Mouse (Mus musculus) midbrain, embryonic 10.5 days (tissue): ENCODE data around the gene Grik2. TPM values are rescaled to one million over a fixed set of nuclear protein-coding genes. Genes with fewer than 3 reads are reported as not detected.
"Not testable (repeated sequence)": the region's sequence is repeated elsewhere in the genome, so short reads cannot be mapped to it uniquely, and the experiment has no call there.

ENCODE experiments used
- DNase-seq: peaks from one replicate; pipeline ENCODE4 v3.0.0-alpha.2; 2017; ENCODE audit warnings: low spot score
- H3K27ac ChIP-seq: fragments of 300-500 bp; sonication (generic); replicated peaks from 2 replicates; pipeline ENCODE4 v1.5.1; 2016; ENCODE audit warnings: mild to moderate bottlenecking
- H3K27me3 ChIP-seq: fragments of 300-500 bp; sonication (generic); 2 replicates; pipeline ENCODE4 v1.6.1; 2016; ENCODE audit warnings: low read depth, mild to moderate bottlenecking; ENCODE audit not compliant: poor library complexity, severe bottlenecking
- H3K36me3 ChIP-seq: fragments of 300-500 bp; sonication (generic); 2 replicates; pipeline ENCODE4 v1.6.1; 2016; ENCODE audit warnings: mild to moderate bottlenecking, moderate library complexity
- H3K4me1 ChIP-seq: fragments of 300-500 bp; sonication (generic); 2 replicates; pipeline ENCODE4 v1.6.1; 2016
- H3K4me3 ChIP-seq: fragments of 300-500 bp; sonication (generic); 2 replicates; pipeline ENCODE4 v1.5.1; 2016; ENCODE audit warnings: mild to moderate bottlenecking, moderate library complexity
- H3K9me3 ChIP-seq: fragments of 300-500 bp; sonication (generic); replicated peaks from 2 replicates; pipeline ENCODE4 v1.6.1; 2016; ENCODE audit warnings: mild to moderate bottlenecking
- WGBS: fragments of 180-500 bp; shearing (Covaris S2); methylation state at CpG from one replicate; pipeline ENCODE4 v1.1.7; 2016; 5-methylcytosine and 5-hydroxymethylcytosine counted together
- polyA plus RNA-seq: library from polyadenylated mRNA; unstranded; fragments of >200 nt; fragmentation: Nextera tagmentation; extraction: Ambion mirVana; gene quantifications from 2 replicates; pipeline ENCODE4 v1.2.1, GENCODE M21; 2016

Gene Grik2
- polyA plus RNA-seq, 1 experiment from 2014 or later = 6.4 TPM

DNA sequence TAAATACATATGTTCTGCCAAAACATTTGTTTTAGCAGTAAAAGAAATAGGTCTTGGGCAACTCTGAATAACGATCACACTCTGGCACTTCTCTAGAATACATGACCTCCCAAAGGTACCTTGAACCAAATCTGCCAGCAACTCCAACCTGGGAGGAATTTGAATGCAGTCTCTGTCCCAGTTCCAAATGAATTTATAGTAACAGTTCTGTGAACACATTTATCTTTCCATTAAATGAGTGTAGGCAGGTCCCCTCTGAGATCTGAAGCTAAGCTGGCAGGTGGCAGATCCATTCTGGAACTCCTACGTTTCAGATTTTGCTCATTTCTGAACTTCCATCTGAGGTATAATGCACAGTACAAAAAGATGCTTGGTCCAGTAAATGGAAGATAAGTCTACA lies 352.3 kb downstream of the Grik2 start:
- Histone ChIP-seq H3K4me3 (no peak overlapping the region), H3K4me1 (no peaks in the 10 kb centered on the region), H3K27me3 (no peaks in the 10 kb centered on the region), H3K9me3 (no peaks in the 10 kb centered on the region), H3K27ac (no peak overlapping the region), H3K36me3 (no peaks in the 10 kb centered on the region)
- DNase-seq = no peak
- WGBS = 86% methylated on average over 2 of the region's 2 CpGs

DNA sequence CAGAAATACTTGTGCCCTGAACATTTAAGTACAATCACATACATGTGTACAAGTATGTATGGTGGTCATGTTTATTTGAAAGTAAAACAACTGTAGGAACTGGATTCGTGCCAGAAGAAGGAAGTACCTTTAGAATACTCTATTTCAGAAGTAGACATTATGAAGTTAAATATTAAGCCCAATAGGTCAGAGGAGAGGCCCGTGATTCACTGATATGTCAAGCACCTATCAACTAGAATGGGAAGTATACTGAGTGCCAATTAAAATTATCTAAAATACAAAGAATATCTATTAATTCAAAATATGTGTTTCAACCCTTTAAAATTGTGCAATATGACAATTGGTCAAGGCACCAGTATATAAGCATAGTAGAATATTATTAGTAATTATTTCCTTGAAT lies 355.7 kb downstream of the Grik2 start:
- WGBS = 84% methylated on average over 2 of the region's 2 CpGs
- Histone ChIP-seq H3K9me3 (no peaks in the 10 kb centered on the region), H3K27ac (no peak overlapping the region), H3K27me3 (no peaks in the 10 kb centered on the region), H3K36me3 (no peaks in the 10 kb centered on the region), H3K4me3 (no peak overlapping the region), H3K4me1 (no peaks in the 10 kb centered on the region)
- no peak for DNase-seq

DNA sequence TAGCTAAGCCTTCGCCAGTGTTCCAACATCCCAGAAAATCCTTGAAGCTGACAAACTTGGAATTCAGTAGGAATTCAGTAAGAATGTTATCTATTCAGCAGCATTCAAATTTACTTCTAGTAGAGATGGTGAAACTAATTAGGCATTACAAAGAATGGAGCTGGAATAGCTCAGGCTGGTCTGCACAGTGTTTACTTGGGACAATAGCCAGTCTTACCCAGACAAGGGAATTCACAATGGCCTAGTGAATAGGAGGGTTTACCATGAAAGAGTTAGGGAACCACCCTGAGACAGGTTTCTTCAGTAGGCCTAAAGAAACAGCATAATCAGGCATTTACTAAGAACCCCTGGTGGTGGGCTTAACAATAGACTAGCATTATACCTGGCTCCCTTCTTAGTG lies 371.4 kb downstream of the Grik2 start:
- not testable (repeated sequence) for H3K27ac ChIP-seq, H3K9me3 ChIP-seq, H3K4me3 ChIP-seq, DNase-seq, H3K27me3 ChIP-seq, H3K36me3 ChIP-seq, H3K4me1 ChIP-seq
- WGBS = 63% methylated on average over 1 of the region's 1 CpGs

DNA sequence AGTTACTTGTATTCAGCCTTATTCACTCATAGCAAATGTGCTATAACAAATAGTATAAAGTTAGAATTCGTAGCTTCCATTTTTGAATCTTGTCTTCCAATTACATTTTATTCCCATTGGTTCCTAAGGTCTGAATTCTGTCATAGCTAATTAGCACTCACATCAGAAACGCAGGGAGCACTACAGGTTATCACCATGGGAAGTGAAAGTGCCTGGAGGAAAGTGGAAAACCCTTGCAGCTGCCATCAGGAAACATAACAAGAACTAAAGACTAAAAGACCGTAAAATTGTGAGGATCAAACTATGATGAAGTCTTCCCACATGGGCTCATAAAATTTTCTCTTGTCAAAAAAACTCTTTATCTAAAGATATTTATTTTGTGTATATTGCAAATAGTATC lies 405.6 kb downstream of the Grik2 start:
- no peak overlapping the region for H3K27ac ChIP-seq
- H3K36me3 ChIP-seq = no peaks in the 10 kb centered on the region
- no peaks in the 10 kb centered on the region for H3K27me3 ChIP-seq
- 85% methylated on average over 3 of the region's 3 CpGs for WGBS
- H3K4me1 ChIP-seq = no peaks in the 10 kb centered on the region
- no peak overlapping the region for H3K4me3 ChIP-seq
- DNase-seq = no peak
- H3K9me3 ChIP-seq = no peaks in the 10 kb centered on the region

DNA sequence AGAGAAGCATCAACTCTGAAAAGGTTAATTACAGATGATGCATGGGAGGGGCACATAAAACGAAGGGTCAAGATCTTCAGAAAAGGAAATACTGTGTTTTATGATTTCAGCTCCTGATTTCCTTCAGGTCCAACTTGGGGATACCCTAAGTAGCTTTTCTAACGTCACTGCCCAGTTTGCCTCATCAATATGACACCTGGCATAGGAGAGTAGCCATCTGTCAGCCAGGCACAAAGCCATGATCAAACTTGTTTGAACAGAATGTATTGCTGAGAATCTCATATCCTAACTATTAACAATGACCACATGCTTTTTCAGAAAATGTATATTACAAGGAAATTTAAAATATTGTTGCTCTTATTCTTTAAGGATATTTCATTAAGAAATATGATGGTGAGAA lies 406.7 kb downstream of the Grik2 start:
- Histone ChIP-seq H3K4me1 (no peaks in the 10 kb centered on the region), H3K36me3 (no peaks in the 10 kb centered on the region), H3K27ac (no peak overlapping the region), H3K27me3 (no peaks in the 10 kb centered on the region), H3K9me3 (no peaks in the 10 kb centered on the region), H3K4me3 (no peak overlapping the region)
- no peak for DNase-seq
- 75% methylated on average over 2 of the region's 2 CpGs for WGBS

DNA sequence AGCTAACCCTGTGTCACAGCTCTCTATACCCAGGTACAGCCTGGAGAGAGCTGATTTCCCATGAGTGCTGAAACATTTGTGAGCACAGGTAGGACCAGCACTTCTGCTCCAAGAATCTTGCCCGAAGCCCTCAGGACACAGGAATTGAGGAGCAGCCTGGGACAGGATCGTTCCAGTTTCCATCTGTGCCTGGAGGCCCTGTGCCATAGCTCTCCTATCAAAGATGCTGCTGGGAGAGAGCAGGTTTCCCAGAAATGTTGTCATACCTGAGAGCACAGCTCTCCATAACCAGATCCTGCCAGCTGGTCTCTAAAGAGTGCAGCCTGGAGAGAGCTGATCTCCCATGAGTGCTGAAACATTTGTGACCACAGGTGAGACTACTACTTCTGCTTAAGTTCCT lies 420.0 kb downstream of the Grik2 start:
- H3K27ac ChIP-seq = no peak overlapping the region
- H3K4me3 ChIP-seq = no peak overlapping the region
- no peaks in the 10 kb centered on the region for H3K27me3 ChIP-seq
- no peaks in the 10 kb centered on the region for H3K36me3 ChIP-seq
- WGBS = 85% methylated on average over 2 of the region's 2 CpGs
- no peak for DNase-seq
- no peaks in the 10 kb centered on the region for H3K4me1 ChIP-seq
- no peaks in the 10 kb centered on the region for H3K9me3 ChIP-seq

DNA sequence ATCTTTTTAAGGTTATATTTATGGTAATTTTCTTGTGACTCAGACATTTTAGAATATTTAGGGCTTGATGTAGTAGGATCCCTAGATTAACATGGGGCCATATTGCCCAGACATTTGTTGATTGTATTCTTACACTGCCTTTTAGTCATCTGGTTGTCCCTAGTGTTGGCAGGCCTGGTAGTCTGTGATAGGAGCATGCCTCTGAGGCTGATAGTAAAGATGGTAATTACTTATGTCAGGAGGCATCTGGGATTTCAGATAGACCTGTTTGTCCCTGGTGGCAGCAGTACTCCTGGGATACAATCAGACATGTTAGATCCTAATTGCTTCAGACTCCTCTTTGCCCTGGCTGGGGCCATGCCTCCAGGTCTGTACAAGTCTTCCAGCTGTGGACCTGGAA lies 423.3 kb downstream of the Grik2 start:
- Histone ChIP-seq H3K4me3 (no peak overlapping the region), H3K27ac (no peak overlapping the region)
- DNase-seq = no peak

DNA sequence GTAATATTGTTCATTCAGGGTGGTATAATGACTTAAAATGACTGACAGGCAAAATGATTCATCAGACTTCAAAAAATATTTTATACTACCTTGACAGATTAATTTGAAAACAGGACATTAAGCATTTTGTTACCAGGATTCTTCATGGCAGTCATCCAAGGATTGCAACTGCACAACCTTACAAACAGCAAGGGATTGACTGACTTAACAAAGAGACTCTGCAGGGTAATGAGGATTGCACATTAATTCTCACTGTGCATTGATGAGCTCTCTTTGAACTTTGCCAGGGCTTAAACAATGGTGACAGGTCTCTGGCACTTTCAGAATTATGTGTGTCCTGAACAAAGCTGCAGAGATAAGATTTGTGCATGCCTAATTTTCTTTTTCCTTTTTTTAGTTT lies 466.2 kb downstream of the Grik2 start:
- H3K4me1 ChIP-seq = peaks cover 7% of the 10 kb centered on the region
- no peak for DNase-seq
- H3K9me3 ChIP-seq = no peaks in the 10 kb centered on the region
- no peak overlapping the region; the same call in 1 of the 2 replicates for H3K27ac ChIP-seq
- no peaks in the 10 kb centered on the region for H3K27me3 ChIP-seq
- no peak overlapping the region for H3K4me3 ChIP-seq
- no peaks in the 10 kb centered on the region for H3K36me3 ChIP-seq

More for the DNA sequence above, 423.3 kb downstream of the Grik2 start:
- Histone ChIP-seq H3K27me3 (no peaks in the 10 kb centered on the region), H3K36me3 (no peaks in the 10 kb centered on the region), H3K4me1 (no peaks in the 10 kb centered on the region), H3K9me3 (no peaks in the 10 kb centered on the region)

DNA sequence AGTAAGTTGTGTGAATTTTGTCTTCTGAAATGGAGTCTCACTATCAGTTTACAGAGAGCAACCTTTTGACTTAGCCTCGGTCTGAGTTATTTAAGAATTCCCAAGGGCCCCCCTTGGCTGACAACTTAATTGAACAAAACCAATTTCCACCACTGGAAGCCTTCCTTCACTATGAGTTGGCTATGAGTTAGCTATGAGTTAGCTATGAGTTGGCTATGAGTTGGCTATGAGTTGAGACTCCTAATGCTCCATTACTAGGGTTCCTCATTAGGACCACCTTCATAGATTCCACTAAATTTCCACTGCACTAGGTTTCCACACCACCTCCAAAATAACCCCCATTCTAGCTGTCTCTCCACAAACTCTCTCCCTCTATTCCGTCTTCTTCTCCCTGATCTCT lies 468.7 kb downstream of the Grik2 start:
- Histone ChIP-seq H3K4me1 (peaks cover 7% of the 10 kb centered on the region), H3K4me3 (no peak overlapping the region), H3K27me3 (no peaks in the 10 kb centered on the region), H3K27ac (no peak overlapping the region), H3K9me3 (no peaks in the 10 kb centered on the region), H3K36me3 (no peaks in the 10 kb centered on the region)
- WGBS = 76% methylated on average over 2 of the region's 2 CpGs
- DNase-seq = no peak

DNA sequence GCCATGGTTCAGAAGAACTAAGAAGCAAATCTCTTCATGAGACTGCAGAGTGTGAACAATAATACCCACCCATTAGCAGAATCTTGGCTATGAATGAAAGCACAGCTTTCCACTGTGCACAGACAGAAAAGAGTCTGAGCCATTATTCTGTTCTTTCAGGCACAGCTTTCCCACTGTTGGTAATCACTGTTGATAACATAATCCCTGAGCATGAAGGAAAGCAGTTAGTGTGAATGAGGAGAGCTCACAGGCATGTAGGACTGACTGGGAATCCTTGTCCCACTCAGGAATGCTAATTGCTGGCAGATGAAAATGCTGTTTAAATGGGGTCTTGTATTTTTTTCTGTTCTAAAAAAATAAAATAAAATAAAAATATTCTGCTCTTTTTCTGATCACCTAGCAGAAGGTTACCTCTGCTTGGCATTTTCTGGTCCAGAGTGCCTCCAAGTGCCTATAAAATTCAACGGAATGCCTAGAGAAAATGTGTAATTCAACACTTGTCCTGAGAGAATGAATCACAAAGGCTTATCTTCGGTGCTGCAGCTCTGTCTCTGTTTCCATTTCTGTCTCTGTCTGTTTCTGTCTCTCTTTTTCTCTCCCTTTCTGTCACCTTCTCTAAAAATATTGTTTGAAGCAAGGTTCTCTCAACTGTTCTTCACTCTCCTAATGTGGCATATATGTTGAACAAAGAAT lies 532.2 kb downstream of the Grik2 start:
- H3K9me3 ChIP-seq = no peaks in the 10 kb centered on the region
- H3K27me3 ChIP-seq = no peaks in the 10 kb centered on the region
- 7% methylated on average over 2 of the region's 2 CpGs for WGBS
- peak overlapping the region; percentile 21 for H3K4me3 ChIP-seq
- H3K27ac ChIP-seq = peak overlapping the region; percentile 81
- H3K36me3 ChIP-seq = no peaks in the 10 kb centered on the region
- H3K4me1 ChIP-seq = peaks cover 17% of the 10 kb centered on the region
- peak; percentile 34 for DNase-seq

DNA sequence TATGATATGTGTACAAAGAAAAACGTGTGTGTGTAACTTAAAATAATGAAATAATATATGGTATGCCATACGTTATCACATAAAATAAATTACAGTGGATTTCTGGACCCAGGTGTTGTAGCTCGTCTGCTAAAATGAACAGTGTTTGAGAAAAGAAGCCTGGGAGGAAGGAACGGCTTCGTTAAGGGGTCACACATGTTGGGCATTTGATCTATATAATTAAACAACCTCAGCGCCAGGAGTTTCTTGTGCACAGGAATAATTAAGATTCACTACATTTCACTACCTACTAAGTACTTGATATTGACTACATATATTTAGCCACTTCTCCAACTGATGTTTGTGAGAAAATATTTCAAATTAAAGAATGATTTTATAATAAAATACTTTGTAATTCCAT lies 551.2 kb downstream of the Grik2 start:
- not testable (repeated sequence) for H3K36me3 ChIP-seq, H3K4me3 ChIP-seq, H3K27ac ChIP-seq, H3K27me3 ChIP-seq, DNase-seq, H3K4me1 ChIP-seq, H3K9me3 ChIP-seq
- 82% methylated on average over 6 of the region's 6 CpGs for WGBS

DNA sequence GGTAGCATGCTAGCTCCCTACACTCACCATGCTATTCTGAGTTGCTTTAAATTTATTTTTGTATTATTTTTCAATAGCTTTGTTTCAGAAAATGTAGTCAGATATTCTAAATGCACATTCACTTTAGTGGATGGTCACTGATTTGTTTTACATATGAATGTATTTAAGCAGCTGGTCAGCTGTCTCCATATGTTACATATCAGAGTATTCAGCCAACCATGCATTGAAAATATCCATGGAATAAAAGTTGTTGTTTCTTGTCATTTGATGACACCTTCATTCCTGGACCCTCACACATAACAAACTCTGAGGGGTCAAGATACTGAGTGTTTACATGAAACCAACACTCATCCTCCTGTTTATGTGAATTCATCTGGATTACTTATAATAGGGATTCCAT lies 551.7 kb downstream of the Grik2 start:
- H3K36me3 ChIP-seq, H3K4me3 ChIP-seq, H3K27me3 ChIP-seq, H3K4me1 ChIP-seq, H3K9me3 ChIP-seq, DNase-seq, H3K27ac ChIP-seq: not testable (repeated sequence)

DNA sequence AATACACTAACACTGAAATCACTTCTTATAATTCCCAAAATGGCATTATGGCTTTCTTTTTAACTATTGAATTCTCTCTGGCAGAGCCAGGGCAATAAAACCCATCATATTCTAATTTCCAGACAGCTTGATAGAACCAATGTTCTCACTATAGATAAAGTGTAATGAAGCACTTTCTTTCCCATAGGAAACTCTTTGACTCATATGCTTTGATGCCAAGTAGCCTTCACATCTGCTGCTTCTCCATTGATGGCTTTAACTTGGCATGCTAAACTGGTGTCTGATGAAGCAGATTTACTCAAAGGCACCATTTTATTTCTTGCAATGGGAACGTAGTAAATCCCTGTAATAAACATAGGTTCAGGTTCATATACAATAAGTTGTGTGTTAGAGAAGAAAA lies 568.5 kb downstream of the Grik2 start:
- no peaks in the 10 kb centered on the region for H3K27me3 ChIP-seq
- H3K36me3 ChIP-seq = no peaks in the 10 kb centered on the region
- no peak overlapping the region for H3K27ac ChIP-seq
- 86% methylated on average over 1 of the region's 1 CpGs for WGBS
- H3K4me3 ChIP-seq = no peak overlapping the region
- H3K4me1 ChIP-seq = no peaks in the 10 kb centered on the region
- H3K9me3 ChIP-seq = no peaks in the 10 kb centered on the region
- no peak for DNase-seq

DNA sequence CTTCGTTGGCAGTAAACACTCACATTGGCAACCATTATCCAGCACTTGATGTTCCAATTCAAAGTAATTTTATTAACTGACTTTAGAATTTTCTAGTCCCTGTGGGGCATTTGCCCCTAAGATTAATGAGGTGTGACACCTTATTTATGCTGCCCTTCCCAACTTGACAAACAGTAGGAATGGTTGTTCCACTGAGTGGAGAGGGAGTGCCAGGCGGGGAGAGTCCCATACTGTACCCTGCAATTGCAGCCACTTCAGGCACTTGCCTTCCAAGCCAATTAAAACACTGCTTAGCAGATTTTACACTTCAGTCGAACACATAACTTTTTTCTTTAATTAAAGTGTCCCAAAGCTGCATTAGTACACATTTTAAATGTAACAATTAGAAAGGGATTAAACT lies 568.9 kb downstream of the Grik2 start:
- no peak for DNase-seq
- H3K36me3 ChIP-seq = no peaks in the 10 kb centered on the region
- no peaks in the 10 kb centered on the region for H3K9me3 ChIP-seq

More for the DNA sequence above, 568.9 kb downstream of the Grik2 start:
- no peaks in the 10 kb centered on the region for H3K27me3 ChIP-seq
- WGBS = 71% methylated on average over 3 of the region's 3 CpGs
- no peaks in the 10 kb centered on the region for H3K4me1 ChIP-seq
- no peak overlapping the region for H3K27ac ChIP-seq
- no peak overlapping the region for H3K4me3 ChIP-seq
